Mouse (Mus musculus) brain, adult 2 months (tissue): Measurements from ENCODE around the gene Olfr263.
A peak's percentile ranks its signal among the peaks of the same experiment; 100 is the strongest.

Experiments used
- DNase-seq: peaks from one replicate; pipeline ENCODE4 v3.0.0; 2011; ENCODE audit warnings: low read depth, low spot score

Gene Olfr263

DNA sequence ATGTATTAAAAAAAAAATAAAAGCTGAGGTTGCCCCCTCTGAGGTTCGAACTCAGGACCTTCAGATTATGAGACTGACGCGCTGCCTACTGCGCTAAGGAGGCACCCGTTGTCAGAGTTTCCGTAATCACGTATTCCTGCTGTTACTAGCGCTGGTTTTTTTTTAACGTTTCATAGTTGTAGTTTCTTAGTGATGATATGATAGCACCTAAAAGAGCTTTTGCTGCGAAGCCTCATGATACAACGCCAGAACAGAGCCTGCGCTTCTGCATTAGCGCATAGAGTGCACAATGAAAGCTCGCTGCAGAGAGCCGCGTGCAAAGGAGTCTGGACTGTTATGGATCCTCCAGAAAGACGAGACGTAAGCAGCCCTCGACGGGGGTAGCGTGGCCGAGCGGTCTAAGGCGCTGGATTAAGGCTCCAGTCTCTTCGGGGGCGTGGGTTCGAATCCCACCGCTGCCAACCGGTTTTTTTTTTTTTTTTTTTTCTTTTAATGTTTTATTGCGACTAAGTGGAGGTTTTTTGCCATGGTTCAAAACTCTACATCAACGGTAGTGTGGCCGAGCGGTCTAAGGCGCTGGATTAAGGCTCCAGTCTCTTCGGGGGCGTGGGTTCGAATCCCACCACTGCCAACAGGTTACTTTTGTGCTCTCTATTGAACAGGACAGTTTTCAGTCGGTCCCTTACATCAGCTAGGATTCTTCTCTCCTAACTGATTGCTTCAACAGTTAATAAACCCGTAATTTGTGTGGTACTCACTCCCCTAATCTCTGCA, 40.4 kb downstream of the Olfr263 start:
- DNase-seq, result peak; percentile 89

DNA sequence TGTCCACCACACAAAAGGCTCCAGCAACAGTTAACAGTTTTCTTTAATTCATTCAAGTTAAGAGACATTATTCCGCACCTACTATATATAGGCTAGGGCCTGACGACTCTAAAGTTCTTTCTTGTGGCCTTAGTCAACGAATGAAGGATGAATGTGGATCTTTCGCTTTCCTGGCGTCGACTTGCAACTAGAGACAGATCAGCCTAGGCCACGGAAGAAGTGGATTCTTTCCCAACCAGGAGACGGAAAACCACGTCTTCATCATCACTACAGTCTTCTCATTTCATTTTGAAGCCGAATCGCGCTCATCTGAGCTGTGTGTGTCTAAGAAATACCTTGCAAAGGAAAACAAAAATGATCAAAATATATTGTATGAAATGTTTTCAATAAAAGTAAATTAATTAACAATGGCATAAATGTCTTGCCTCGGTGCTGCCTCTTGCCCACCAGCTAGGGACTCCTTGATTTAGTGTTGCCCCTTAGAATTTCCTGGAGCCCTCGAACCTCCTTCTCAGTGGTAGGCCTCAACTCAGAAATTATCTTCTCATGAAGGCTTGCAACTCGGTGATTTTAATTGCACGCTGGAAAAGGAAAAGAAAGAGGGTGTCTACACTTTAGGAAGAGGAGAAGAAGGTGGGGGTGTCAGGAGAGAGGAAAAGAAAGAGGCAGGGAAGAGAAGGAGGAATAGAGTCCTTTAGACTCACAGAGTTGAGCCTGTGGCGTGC, 41.2 kb downstream of the Olfr263 start:
- DNase-seq, result no peak

DNA sequence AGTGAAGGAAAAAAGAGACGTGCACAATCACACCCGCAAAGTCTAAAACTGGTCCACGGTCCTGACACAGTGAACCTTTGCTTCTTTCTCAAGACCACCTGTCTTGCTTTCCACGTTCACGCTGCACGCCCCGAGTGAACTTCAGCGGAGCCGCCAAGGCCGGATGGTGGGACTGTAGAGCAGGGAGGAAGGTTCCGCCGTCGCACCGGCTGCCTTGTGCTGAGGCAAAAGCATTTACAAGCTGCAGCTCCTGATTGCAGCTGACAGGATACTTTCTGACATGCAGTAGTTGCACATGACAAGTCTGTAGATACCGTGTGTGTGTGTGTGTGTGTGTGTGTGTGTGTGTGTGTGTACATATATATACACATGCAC, 41.7 kb downstream of the Olfr263 start:
- DNase-seq, result peak; percentile 38

DNA sequence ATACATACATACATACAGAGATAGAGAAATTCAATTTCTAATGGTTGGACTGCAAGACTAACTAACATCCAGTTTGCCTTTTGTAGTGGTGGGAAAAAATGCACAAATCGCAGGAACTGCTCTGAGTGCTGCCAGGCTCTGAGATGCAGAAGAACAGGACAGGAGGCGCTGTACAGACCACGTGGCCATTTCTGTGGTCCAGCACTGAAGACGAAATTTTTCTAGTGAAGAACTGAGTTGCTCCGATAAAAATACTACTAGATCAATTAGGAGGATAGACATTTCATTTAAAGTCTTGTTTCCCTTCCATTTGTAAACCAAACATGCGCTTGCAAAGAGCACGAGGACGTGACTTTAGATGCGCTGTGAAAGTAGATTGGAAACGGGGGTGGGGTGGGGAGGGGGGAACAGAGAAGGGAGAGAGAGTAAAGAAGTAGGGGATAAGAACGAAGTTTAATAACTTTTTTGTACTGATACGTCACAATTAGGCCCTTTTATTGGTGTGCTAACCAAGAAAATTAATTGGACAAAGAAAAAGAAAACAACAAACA, 42.2 kb downstream of the Olfr263 start:
- DNase-seq, result peak; percentile 80

DNA sequence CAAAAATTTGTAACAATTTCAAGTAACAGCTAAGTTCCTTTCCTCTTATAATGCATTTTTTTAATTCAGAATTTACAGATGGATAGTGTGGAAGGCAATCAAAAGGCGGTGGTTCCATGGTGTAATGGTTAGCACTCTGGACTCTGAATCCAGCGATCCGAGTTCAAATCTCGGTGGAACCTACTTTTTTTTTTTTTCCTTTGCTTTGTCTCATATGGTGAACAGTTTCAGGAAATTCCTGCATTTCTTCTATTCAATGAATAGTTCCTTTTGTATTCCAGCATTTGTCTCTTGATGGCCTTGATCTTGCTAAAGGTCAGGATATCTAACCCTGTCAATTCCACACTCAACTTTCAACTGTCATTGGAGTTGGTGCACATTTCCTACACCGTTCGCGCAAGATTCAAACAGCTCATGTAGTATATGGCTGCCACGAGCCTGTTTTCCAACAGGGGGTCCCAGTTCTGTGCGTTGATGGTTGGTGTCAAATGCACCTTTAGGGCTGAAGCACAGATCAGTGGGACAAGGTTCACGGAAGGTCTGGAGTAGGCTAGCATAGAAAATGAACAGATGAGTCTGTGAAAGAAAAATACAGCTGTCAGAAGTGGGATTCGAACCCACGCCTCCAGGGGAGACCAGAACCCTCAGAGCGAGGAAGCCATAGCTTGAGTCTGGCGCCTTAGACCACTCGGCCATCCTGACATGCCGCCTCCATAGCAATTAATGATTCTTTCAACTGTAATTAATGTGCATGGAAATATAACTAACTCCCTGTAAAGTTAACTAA, 43.0 kb downstream of the Olfr263 start:
- DNase-seq, result peak; percentile 83

DNA sequence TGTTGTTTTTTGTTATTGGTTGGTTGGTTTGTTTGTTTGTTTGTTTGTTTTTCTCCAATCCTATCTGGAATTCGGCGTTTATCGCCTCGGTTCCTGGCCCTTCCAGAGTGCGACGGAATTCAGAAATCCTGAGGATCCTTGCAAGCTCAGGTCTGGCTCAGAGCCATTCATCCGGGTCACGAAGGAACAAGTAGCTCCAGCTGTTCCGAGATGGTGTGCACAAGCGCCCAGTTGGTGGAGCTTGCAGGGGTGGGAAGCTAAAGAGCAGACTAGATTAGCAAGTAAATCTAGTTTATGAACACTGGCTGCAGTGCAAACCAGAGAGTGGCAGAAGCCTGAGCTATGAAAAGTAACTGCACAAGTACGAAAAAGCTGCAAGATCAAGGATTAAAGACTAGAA, 43.6 kb downstream of the Olfr263 start:
- DNase-seq, result peak; percentile 95

DNA sequence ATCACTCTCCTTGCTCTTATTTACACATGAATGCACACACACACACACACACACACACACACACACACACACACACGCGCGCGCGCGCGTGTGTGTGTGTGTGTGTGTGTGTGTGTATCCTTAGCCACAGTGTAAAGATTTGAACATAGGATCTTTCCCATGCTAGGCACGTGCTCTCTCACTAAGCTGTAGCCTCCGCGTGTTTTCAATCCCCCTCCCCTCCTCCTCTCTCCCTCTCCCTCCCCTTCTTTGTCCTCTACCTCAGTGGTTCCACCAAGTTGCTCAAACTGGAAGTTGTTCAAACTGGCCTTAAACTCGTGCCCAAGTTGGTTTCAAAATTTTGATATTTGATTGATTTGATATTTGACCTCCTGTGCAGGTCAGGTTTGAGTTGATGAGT, 47.3 kb downstream of the Olfr263 start:
- no peak for DNase-seq

DNA sequence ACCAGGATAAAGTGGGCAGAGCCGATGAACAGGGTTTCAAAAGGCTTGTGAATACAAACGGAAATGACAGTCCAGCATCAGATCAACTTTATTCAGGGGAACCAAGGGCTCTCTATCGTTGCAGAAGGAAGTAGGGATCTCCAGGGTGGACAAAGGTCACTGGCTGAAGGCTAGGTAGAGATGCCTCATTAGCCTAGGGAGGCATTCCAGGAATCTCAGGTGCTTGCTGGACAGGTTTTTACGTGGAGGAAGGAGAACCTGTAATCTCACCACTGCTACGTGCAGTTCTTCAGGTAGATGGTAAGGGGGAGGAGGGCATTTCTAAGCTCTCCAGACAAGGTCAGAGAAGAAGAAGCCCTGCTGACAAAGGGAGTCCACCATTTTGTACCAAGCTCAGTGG, 48.2 kb downstream of the Olfr263 start:
- DNase-seq, result no peak

DNA sequence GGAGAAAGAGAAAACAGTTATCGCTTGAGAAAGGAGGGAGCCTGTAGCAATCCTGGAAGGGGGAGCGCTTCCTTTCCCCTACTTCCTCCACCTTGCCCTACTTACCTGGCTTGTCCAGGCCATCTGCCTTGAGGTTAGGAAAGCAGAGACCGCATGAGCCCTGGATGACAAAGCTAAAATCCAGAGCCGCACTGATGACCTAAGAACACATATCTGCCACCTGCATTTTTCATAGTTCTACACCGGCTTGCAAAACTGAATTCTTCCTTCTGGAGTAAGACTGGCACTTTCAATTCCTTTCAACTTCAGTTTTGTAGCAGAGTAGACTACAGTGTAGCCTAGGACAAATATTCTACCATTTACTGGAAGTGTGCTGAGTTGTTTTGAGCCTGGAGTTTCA, 48.9 kb downstream of the Olfr263 start:
- DNase-seq, result no peak

DNA sequence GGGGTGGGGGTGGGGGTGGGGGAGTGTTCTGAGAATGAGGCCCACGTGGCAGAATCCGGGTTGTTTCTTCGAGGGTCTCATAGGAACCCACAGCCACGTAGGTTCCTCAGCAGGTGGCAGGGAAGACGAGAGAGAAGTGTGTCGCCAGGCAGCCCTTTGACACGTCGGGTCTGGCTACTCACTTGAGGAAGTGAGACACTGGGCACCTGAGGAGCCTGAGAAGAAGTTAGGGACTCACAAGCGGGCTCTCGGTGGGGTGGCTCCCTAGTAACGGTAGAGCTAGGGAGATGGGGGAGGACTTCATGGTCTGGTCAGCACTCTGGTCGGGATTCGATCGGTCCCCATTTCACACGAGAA, 49.9 kb downstream of the Olfr263 start, which contains the start of gene Trim27:
TSS of gene Trim27 (plus strand) at position 79 of the 357 bp plus-strand sequence.
- no peak for DNase-seq

DNA sequence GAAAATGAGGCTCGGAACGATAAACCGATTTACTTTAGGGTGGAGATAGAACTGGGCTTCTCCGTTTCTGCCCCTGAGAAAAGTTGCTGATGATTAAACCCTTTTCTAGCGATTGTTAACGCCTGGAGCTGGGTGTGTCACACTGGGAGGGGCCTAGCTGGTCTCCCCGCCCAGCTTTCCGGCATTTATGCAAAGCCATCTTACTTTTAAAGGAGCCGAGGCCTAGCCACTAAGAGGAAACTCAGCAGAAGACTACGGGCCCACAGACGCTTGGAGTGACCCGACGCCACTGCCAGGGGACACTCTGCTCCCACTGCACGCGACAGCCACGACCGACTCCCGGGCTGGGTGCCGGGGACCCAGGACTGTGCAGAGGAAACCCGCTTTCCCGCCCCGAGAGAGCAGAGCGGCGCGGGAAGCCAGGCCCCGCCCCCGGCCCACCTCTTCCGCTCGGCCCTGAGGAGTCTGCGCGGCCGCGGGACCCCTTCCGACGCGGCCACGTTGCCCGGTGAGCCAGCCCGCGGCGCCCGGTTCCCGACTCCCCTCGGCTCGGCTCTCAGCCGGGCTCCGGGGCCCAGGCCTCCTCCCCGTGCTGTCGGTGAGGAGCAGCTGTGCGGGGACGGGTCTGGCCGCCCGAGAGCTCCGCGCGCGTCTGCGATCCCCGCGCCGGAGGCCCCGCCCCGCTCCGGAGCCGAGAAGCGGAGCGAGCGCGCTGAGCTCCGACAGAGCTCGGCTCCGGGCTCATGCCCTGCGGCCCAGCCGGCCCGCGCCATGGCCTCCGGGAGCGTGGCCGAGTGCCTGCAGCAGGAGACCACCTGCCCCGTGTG, 50.5 kb downstream of the Olfr263 start:
- peak; percentile 95 for DNase-seq

DNA sequence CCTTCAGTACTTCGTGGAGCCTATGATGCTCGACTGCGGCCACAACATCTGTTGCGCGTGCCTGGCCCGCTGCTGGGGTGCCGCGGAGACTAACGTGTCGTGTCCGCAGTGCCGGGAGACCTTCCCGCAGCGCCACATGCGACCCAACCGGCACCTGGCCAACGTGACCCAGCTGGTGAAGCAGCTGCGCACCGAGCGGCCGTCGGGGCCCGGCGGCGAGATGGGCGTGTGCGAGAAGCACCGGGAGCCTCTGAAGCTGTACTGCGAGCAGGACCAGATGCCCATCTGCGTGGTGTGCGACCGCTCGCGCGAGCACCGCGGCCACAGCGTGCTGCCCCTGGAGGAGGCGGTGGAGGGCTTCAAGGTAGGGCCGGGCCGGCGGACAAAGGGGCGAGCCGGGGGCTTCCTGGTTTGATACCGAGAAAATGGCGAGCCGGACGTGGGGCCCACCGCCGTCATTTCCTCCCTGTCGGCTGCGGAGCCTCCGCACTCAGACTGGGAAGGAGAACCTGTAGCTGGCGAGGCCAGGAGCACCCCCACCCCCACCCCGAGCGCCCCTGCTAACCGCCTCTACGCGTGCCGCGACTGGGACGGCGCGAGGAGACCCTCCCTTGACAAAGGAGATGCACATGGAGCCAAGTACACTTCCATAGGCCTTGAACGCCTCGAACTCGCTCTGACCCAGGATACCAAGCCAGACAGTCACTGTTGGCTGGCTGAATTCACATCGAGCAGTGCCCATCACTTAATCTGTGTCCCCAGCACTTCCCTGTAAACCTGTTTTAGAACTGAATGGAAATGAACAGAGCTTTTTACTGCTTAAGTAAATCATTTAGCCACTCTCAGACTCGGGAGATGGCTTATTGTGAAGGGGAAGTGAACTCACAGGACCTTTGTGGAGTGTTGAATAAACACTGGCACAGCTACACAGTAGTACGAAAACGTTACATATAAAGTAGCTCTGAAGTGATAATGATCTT, 51.4 kb downstream of the Olfr263 start:
- peak; percentile 51 for DNase-seq

DNA sequence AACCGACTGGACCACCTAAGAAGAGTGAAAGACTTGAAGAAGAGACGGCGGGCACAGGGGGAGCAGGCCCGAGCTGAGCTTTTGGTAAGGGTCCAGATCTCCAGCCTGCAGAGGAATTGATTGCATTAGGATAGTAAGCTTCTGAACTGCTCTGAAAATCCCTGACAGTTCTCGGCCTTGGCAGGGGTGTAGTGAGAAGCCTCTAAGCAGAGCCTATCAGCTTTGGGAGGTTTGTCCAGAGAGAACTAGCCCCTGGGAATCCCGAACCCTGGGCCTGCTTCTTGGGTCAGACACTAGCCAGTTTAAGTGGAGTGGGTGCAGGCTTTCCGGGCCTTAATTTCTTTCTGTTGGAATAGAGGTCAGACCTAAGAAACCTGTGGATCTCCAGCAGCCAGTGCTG, 52.6 kb downstream of the Olfr263 start:
- no peak for DNase-seq

DNA sequence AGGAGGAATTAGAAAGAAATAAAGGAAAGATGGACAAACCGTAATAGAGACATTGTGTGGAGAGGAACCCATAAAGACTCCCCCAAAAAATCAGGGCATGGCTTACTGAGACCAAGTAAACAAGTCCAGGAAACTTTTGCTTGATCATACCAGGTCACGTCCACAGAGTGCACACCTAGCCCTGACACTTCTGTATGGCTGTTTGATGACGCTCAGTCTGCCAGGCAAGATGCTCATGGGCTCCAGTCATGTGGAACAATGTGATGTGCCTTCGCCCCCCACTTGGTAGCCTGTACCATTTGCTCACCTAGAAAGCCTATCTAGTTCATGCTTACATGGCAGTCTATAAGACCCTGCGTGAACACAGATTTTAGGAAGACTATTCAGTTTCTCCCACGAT, 53.6 kb downstream of the Olfr263 start:
- DNase-seq, result no peak

DNA sequence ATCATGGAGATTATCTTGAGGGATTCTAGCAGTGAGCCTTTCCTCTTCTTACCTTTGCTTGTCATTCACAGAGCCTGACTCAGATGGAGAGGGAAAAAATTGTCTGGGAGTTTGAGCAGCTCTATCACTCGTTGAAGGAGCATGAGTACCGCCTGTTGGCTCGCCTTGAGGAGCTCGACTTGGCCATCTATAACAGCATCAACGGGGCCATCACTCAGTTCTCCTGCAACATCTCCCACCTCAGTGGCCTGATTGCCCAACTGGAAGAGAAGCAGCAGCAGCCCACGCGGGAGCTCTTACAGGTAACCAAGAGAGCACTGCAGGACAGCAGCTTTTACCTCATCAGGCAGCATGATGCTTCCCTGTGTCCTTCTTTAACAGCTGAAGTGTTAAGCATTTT, 54.2 kb downstream of the Olfr263 start:
- no peak for DNase-seq

DNA sequence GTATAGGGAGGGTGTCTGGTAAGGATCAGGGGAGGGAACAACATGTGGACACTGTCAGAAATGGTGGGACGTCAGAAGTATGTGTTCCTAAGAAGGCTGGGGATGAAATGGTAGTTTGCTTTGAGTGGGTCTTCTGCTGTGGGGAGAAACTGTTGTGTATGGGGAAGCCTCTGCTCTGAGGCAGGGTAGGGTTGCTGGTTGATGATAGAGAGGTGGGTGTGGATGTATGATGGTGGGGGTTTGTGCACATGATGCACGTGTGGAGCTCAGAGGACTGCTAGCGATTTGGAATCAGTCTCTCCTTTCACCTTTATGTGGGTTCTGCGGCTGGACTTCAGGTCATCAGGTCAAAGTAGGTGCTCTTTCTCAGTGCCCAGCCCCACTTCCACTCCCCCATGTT, 56.1 kb downstream of the Olfr263 start:
- DNase-seq, result no peak
